Mouse (Mus musculus) kidney, postnatal 0 days (tissue): ENCODE measurements at regions not wholly inside any gene's neighbourhood (a gene's known extent, or its start where the extent isn't known, plus 50 kb on each side); places are given as distances from the start of the nearest gene placed in this dataset.

ENCODE experiments used
- ATAC-seq: fragments of 200-750 bp; cut with Nextera tagmentation; replicated peaks from 2 replicates; pipeline ENCODE4 v1.8.0; 2017; ENCODE audit warnings: low read depth, moderate number of reproducible peaks, moderate TSS enrichment, moderate library complexity; ENCODE audit not compliant: low FRiP score
- DNase-seq: peaks from one replicate; pipeline ENCODE4 v3.0.0-alpha.2; 2016; ENCODE audit warnings: low spot score
- H3K27ac ChIP-seq: fragments of 300-500 bp; sonication (generic); 2 replicates; pipeline ENCODE4 v1.5.1; 2014; ENCODE audit warnings: mild to moderate bottlenecking
- H3K27me3 ChIP-seq: fragments of 300-500 bp; sonication (generic); 2 replicates; pipeline ENCODE4 v1.6.1; 2014; ENCODE audit warnings: low read length, mixed read lengths; ENCODE audit not compliant: insufficient read depth
- H3K36me3 ChIP-seq: fragments of 300-500 bp; sonication (generic); 2 replicates; pipeline ENCODE4 v1.6.1; 2014; ENCODE audit warnings: low read length, mixed read lengths; ENCODE audit not compliant: insufficient read depth
- H3K4me1 ChIP-seq: fragments of 300-500 bp; sonication (generic); replicated peaks from 2 replicates; pipeline ENCODE4 v1.6.1; 2014; ENCODE audit warnings: antibody characterized with exemption, low read length, mixed read lengths; ENCODE audit not compliant: insufficient read depth
- H3K4me2 ChIP-seq: fragments of 300-500 bp; sonication (generic); 2 replicates; pipeline ENCODE4 v1.6.1; 2014; ENCODE audit warnings: mild to moderate bottlenecking, low read length, moderate library complexity, mixed read lengths
- H3K4me3 ChIP-seq: fragments of 300-500 bp; sonication (generic); replicated peaks from 2 replicates; pipeline ENCODE4 v1.5.1; 2014; ENCODE audit warnings: low read depth, low read length
- H3K9ac ChIP-seq: fragments of 300-500 bp; sonication (generic); 2 replicates; pipeline ENCODE4 v1.6.1; 2014; ENCODE audit warnings: low read depth, low read length
- H3K9me3 ChIP-seq: fragments of 300-500 bp; sonication (generic); replicated peaks from 2 replicates; pipeline ENCODE4 v1.6.1; 2016; ENCODE audit warnings: low read length, inconsistent platforms, mixed read lengths
- CTCF ChIP-seq: IDR thresholded peaks from 2 replicates; pipeline ENCODE4 v1.5.1; 2016; ENCODE audit warnings: antibody characterized with exemption, low read depth, mild to moderate bottlenecking, moderate library complexity
- WGBS: fragments of 180-500 bp; shearing (Covaris S2); extraction: QIAGEN DNeasy Blood & Tissue Kit; methylation state at CpG from one replicate; pipeline ENCODE4 v1.1.7; 2014; 5-methylcytosine and 5-hydroxymethylcytosine counted together

GRCm38 (mm10) chr4:94116881-94117280 is 439.5 kb upstream of the Gm10306 start:
- Histone ChIP-seq H3K27ac (no peak overlapping the region), H3K27me3 (no peaks in the 10 kb centered on the region), H3K9me3 (no peaks in the 10 kb centered on the region), H3K4me2 (no peak overlapping the region), H3K9ac (no peak overlapping the region), H3K4me3 (no peak overlapping the region), H3K36me3 (no peaks in the 10 kb centered on the region), H3K4me1 (no peaks in the 10 kb centered on the region)
- ATAC-seq, result no peak
- no peak for TF ChIP-seq CTCF
- WGBS, result 90% methylated on average over 3 of the region's 3 CpGs
- no peak for DNase-seq

- Histone ChIP-seq H3K4me2 (no peak overlapping the region), H3K27me3 (no peaks in the 10 kb centered on the region), H3K27ac (no peak overlapping the region), H3K9ac (no peak overlapping the region), H3K36me3 (no peaks in the 10 kb centered on the region), H3K4me3 (no peak overlapping the region), H3K4me1 (no peaks in the 10 kb centered on the region), H3K9me3 (no peaks in the 10 kb centered on the region)
- ATAC-seq (no peak), DNase-seq (no peak)
- peak; percentile 57 for TF ChIP-seq CTCF
- WGBS, result 79% methylated on average over 14 of the region's 14 CpGs
Measured at GRCm38 (mm10) chr4:94124177-94124576, 432.2 kb upstream of the Gm10306 start.

- Histone ChIP-seq H3K4me2 (no peak overlapping the region), H3K9ac (no peak overlapping the region), H3K27me3 (no peaks in the 10 kb centered on the region), H3K27ac (no peak overlapping the region), H3K4me3 (no peak overlapping the region), H3K9me3 (no peaks in the 10 kb centered on the region), H3K4me1 (no peaks in the 10 kb centered on the region), H3K36me3 (no peaks in the 10 kb centered on the region)
- DNase-seq (no peak), ATAC-seq (no peak)
- no peak for TF ChIP-seq CTCF
- WGBS, result 63% methylated on average over 2 of the region's 2 CpGs
Measured at GRCm38 (mm10) chr4:94137921-94138320, 418.4 kb upstream of the Gm10306 start.

GRCm38 (mm10) chr4:94144901-94145801 is 411.2 kb upstream of the Gm10306 start:
- no peaks in the 10 kb centered on the region for H3K27me3 ChIP-seq
- no peaks in the 10 kb centered on the region for H3K4me1 ChIP-seq
- WGBS, result 62% methylated on average over 7 of the region's 7 CpGs
- ATAC-seq, result no peak
- no peak overlapping the region for H3K4me3 ChIP-seq
- DNase-seq, result no peak
- no peak overlapping the region for H3K4me2 ChIP-seq
- no peak for TF ChIP-seq CTCF
- H3K27ac ChIP-seq, result no peak overlapping the region
- no peak overlapping the region for H3K9ac ChIP-seq
- H3K9me3 ChIP-seq, result no peaks in the 10 kb centered on the region
- no peaks in the 10 kb centered on the region for H3K36me3 ChIP-seq

- H3K27ac ChIP-seq, result no peak overlapping the region
- no peak for ATAC-seq
- TF ChIP-seq CTCF, result no peak
- no peaks in the 10 kb centered on the region for H3K27me3 ChIP-seq
- H3K9me3 ChIP-seq, result no peaks in the 10 kb centered on the region
- H3K9ac ChIP-seq, result no peak overlapping the region
- H3K4me3 ChIP-seq, result no peak overlapping the region
- no peaks in the 10 kb centered on the region for H3K36me3 ChIP-seq
- no peak for DNase-seq
- no peak overlapping the region for H3K4me2 ChIP-seq
- H3K4me1 ChIP-seq, result no peaks in the 10 kb centered on the region
Measured at GRCm38 (mm10) chr4:94147964-94148533, 408.3 kb upstream of the Gm10306 start.

- Histone ChIP-seq H3K4me2 (no peak overlapping the region), H3K27me3 (no peaks in the 10 kb centered on the region), H3K4me1 (no peaks in the 10 kb centered on the region), H3K9me3 (no peaks in the 10 kb centered on the region), H3K36me3 (no peaks in the 10 kb centered on the region), H3K27ac (no peak overlapping the region), H3K9ac (no peak overlapping the region), H3K4me3 (no peak overlapping the region)
- TF ChIP-seq CTCF, result no peak
- 59% methylated on average over 3 of the region's 3 CpGs for WGBS
- DNase-seq (peak; percentile 12), ATAC-seq (no peak)
Measured at GRCm38 (mm10) chr4:94149056-94149455, 407.3 kb upstream of the Gm10306 start.
